Mouse (Mus musculus): ENCODE results near the gene Ifi27. TPM values are rescaled to one million over a fixed set of nuclear protein-coding genes. Genes with fewer than 3 reads are reported as not detected.
"Not testable (repeated sequence)": the region's sequence is repeated elsewhere in the genome, so short reads cannot be mapped to it uniquely, and the experiment has no call there.

Ifi27 gene
- polyA plus RNA-seq, 1 experiment from 2014 or later: 3.4 TPM

DNA sequence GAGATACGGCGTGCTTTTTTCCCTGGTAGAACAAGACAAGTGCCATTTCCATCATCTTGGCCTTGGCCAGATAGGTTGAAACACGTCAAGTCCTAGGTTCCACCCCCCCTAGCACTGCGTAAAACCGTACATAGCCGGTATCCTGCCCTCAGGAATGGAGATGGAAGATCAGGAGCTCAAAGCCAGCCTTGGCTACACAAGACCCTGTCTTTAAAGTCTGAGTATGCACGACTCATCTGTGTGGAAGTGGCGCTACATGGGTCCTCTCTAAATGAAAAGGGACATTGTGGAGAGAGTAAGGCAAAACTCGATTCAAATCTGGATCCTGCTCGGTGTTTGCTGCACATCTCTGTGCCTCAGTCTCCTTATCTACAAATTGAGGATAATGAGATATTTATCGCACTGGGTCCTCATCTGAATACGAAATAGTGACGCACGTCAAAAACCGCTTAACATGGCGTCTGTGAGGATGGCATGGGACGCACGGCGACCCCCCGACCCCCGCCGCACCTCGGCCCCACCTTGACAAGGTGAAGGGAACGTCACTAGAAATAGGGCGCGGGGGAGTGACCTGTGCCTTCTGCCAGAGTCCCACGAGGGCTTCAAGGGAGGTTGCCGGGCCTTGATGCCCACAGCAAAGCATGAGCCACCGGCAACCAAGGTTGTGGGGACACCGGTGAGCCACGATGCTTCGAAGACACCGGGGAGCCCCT, 8.8 kb upstream of the Ifi27 start:
- 11% methylated on average over 33 of the region's 33 CpGs for WGBS
- Histone ChIP-seq H3K27me3 (no peaks in the 10 kb centered on the region), H3K9me3 (replicated peaks) (no peaks in the 10 kb centered on the region; the same call in 1 of the 2 replicates), H3K4me1 (peaks cover 40% of the 10 kb centered on the region), H3K9ac (peak overlapping the region; percentile 85), H3K27ac (no peak overlapping the region; the same call in 1 of the 2 replicates), H3K4me2 (peak overlapping the region; percentile 96), H3K36me3 (ENCODE audit: poor library complexity, severe bottlenecking) (peaks cover 16% of the 10 kb centered on the region), H3K4me3 (peak overlapping the region; percentile 92)
- peak; percentile 0; the same call in 1 of the 2 replicates for ATAC-seq

- peak; percentile 100 for ATAC-seq
- Histone ChIP-seq H3K4me2 (peak within 1 kb of the TSS; percentile 96), H3K4me1 (peaks cover 38% of the 10 kb centered on the region), H3K9me3 (replicated peaks) (no peaks in the 10 kb centered on the region; the same call in 1 of the 2 replicates), H3K27ac (no peak within 1 kb of the TSS; the same call in 1 of the 2 replicates), H3K9ac (peak within 1 kb of the TSS; percentile 85), H3K4me3 (peak within 1 kb of the TSS; percentile 92), H3K36me3 (ENCODE audit: poor library complexity, severe bottlenecking) (peaks cover 16% of the 10 kb centered on the region), H3K27me3 (no peaks in the 10 kb centered on the region)
- WGBS: 2% methylated on average over 33 of the region's 33 CpGs
Measured at GRCm38 (mm10) chr12:103425729-103426470, 8.1 kb upstream of the Ifi27 start, which contains the start of gene Ddx24. Gene Ddx24, minus strand, starts transcription at chr12:103425830.

DNA sequence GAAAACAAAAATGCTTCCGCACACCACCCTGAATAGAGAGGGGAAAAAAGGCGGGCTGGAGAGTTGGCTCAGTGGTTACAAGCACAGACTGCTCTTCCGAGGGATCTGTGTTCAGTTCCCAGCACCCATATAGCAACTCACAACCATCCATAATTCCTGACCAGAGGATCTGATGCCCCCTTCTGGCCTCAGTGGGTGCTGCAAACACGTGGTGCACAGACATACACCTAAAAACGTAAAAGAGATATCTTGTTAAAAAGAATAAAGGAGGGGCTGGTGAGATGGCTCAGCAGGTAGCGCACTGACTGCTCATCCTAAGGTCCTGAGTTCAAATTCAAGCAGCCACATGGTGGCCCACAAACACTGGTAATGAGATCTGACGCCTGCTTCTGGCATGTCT, 7.3 kb upstream of the Ifi27 start:
- no peak for ATAC-seq
- H3K36me3 ChIP-seq (ENCODE audit: poor library complexity, severe bottlenecking): peaks cover 15% of the 10 kb centered on the region

GRCm38 (mm10) chr12:103433430-103433829, 581 bp upstream of the Ifi27 start:
- Histone ChIP-seq H3K27me3 (no peaks in the 10 kb centered on the region), H3K27ac (no peak overlapping the region), H3K9me3 (replicated peaks) (no peaks in the 10 kb centered on the region), H3K4me2 (no peak overlapping the region), H3K4me3 (no peak overlapping the region), H3K4me1 (no peaks in the 10 kb centered on the region), H3K9ac (no peak overlapping the region), H3K36me3 (ENCODE audit: poor library complexity, severe bottlenecking) (no peaks in the 10 kb centered on the region)
- no peak for ATAC-seq
- WGBS: 87% methylated on average over 2 of the region's 2 CpGs

More for the DNA sequence above, 7.3 kb upstream of the Ifi27 start:
- Histone ChIP-seq H3K27ac (no peak overlapping the region), H3K27me3 (no peaks in the 10 kb centered on the region), H3K4me1 (peaks cover 30% of the 10 kb centered on the region), H3K4me3 (no peak overlapping the region), H3K9me3 (replicated peaks) (no peaks in the 10 kb centered on the region; the same call in 1 of the 2 replicates), H3K9ac (no peak overlapping the region), H3K4me2 (no peak overlapping the region)
- 87% methylated on average over 7 of the region's 7 CpGs for WGBS

DNA sequence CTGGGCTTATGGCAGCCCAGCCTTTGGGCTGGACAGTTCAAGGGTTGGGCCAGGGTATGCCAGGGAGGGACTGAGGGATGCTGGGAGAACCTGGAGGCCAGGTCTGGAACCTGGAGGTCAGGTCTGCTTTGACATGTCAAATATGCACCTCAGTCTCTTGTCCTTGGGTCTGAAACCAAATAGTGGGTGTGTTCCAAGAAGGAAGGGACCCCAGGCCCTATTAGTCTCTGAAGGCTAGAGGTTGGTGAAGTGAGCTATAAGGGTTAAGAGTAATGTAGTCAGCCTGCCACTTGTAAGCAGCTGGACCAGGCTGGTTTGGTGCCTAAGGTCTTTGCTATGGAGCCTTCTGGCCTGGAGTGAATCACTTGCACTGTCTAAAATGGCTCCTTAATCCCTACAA, 850 bp downstream of the Ifi27 start:
- no peak overlapping the region for H3K4me2 ChIP-seq
- no peaks in the 10 kb centered on the region for H3K36me3 ChIP-seq (ENCODE audit: poor library complexity, severe bottlenecking)
- H3K4me1 ChIP-seq: no peaks in the 10 kb centered on the region
- no peaks in the 10 kb centered on the region for H3K9me3 ChIP-seq (replicated peaks)
- no peak overlapping the region for H3K27ac ChIP-seq
- no peak overlapping the region for H3K9ac ChIP-seq
- H3K4me3 ChIP-seq: no peak overlapping the region
- H3K27me3 ChIP-seq: no peaks in the 10 kb centered on the region
- no peak for ATAC-seq

GRCm38 (mm10) chr12:103437601-103438000, 3.6 kb downstream of the Ifi27 start:
- H3K9ac ChIP-seq: no peak overlapping the region
- 94% methylated on average over 1 of the region's 1 CpGs for WGBS
- no peak for ATAC-seq
- no peak overlapping the region for H3K4me3 ChIP-seq
- no peaks in the 10 kb centered on the region for H3K4me1 ChIP-seq
- no peak overlapping the region for H3K27ac ChIP-seq
- H3K9me3 ChIP-seq (replicated peaks): no peaks in the 10 kb centered on the region
- H3K36me3 ChIP-seq (ENCODE audit: poor library complexity, severe bottlenecking): no peaks in the 10 kb centered on the region
- H3K4me2 ChIP-seq: no peak overlapping the region
- H3K27me3 ChIP-seq: no peaks in the 10 kb centered on the region

DNA sequence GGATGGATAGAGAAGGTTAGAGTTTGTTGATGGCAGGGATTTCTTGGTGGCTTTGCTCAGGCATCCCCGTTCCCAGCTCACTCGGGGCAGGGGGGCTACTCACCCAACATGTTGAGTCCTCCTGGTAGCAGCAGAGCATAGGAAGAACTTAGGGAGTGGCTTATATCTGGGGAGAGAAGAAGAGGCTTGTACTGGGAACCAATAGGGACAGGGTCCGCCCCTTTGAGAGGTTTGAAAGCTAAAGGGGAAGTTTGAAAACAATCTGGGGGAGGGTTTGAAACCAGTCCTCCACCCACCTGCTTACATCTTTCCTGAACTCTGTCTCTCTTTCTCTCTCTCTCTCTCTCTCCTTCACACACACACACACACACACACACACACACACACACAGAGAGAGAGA, 9.5 kb downstream of the Ifi27 start, which contains the start of gene Ifi27l2a:
Gene Ifi27l2a, minus strand, starts transcription at position 157 of the 400 bp plus-strand sequence.
- Histone ChIP-seq H3K27ac (no peak within 1 kb of the TSS), H3K4me3 (no peak within 1 kb of the TSS), H3K4me1 (no peaks in the 10 kb centered on the region), H3K27me3 (no peaks in the 10 kb centered on the region), H3K9ac (no peak within 1 kb of the TSS), H3K4me2 (no peak within 1 kb of the TSS), H3K9me3 (replicated peaks) (no peaks in the 10 kb centered on the region), H3K36me3 (ENCODE audit: poor library complexity, severe bottlenecking) (no peaks in the 10 kb centered on the region)
- ATAC-seq: no peak
- WGBS: 62% methylated on average over 3 of the region's 3 CpGs

- H3K4me3 ChIP-seq; H3K9ac ChIP-seq; H3K27ac ChIP-seq; H3K4me2 ChIP-seq; H3K36me3 ChIP-seq (ENCODE audit: poor library complexity, severe bottlenecking); H3K9me3 ChIP-seq (replicated peaks); H3K27me3 ChIP-seq; H3K4me1 ChIP-seq; ATAC-seq: not testable (repeated sequence)
- 50% methylated on average over 6 of the region's 7 CpGs for WGBS
Measured at GRCm38 (mm10) chr12:103444261-103444660, 10.2 kb downstream of the Ifi27 start.

- Histone ChIP-seq H3K36me3 (ENCODE audit: poor library complexity, severe bottlenecking) (no peaks in the 10 kb centered on the region), H3K9ac (no peak overlapping the region), H3K4me3 (no peak overlapping the region), H3K27me3 (no peaks in the 10 kb centered on the region), H3K9me3 (replicated peaks) (no peaks in the 10 kb centered on the region), H3K4me2 (no peak overlapping the region), H3K27ac (no peak overlapping the region), H3K4me1 (no peaks in the 10 kb centered on the region)
- 67% methylated on average over 3 of the region's 3 CpGs for WGBS
- ATAC-seq: no peak
Measured at GRCm38 (mm10) chr12:103445060-103445459, 11.0 kb downstream of the Ifi27 start.

DNA sequence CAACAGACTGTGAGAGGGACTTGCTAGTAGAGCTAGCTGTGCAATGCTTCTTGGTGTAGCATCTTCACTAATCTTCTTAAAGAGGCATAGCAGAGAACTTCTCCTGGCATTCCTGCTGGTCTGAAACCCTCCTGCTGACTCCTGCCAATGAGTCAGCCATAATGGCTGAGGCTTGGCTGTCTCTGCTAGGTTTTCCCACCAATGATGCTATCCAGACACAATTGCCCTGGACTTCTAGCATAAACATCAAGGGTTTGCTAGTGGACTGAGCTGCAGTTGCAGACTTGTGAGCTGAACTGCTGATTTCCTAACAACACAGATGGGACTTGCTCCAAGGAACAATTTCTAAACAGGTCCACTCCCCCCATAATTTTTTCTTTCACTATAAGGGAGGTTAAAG, 19.4 kb downstream of the Ifi27 start:
- ATAC-seq: no peak
- Histone ChIP-seq H3K27me3 (no peaks in the 10 kb centered on the region), H3K4me3 (no peak overlapping the region), H3K27ac (no peak overlapping the region), H3K4me2 (no peak overlapping the region), H3K9ac (no peak overlapping the region), H3K9me3 (replicated peaks) (no peaks in the 10 kb centered on the region), H3K4me1 (no peaks in the 10 kb centered on the region), H3K36me3 (ENCODE audit: poor library complexity, severe bottlenecking) (no peaks in the 10 kb centered on the region)

DNA sequence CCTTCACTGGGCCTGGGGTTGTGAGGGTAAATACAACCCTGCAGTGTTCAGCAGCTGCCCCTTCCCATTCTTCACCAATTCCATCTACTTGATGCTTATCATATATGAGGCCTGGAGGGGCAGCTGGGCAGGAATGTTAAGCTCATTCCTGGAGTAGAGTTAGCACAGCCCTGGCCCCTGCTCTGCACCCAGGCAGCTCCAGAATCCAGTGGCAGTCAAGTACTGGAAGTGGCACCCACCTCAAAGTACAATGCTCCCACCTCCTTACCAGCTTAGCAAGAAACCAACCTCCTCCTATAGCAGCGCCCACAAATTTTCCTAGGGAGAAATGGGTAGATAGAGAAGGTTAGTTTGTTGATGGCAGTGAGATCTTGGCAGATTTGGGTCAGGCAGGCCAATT, 22.7 kb downstream of the Ifi27 start:
- ATAC-seq; H3K9me3 ChIP-seq (replicated peaks); H3K27ac ChIP-seq; H3K27me3 ChIP-seq; H3K36me3 ChIP-seq (ENCODE audit: poor library complexity, severe bottlenecking); H3K4me3 ChIP-seq; H3K4me2 ChIP-seq; H3K4me1 ChIP-seq; H3K9ac ChIP-seq: not testable (repeated sequence)
- WGBS: no CpG with 5 or more reads among the region's 1 CpGs

DNA sequence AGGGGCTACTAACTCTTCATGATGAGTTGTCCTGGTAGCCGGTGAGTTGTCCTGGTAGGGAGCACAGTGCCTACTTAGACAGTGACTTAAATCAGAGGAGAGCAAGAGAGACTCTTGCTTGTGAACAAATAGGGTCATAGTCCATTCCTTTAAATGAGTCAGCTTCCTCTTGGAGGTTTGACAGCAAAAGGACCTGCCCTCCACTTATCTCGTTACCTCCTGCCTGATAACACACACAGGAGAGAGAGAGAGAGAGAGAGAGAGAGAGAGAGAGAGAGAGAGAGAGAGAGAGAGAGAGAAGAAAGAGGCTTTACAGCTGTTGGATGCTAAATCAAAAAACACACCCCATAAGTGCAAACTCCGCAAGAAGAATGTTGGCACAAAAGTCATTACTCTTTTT, 23.1 kb downstream of the Ifi27 start, which contains the start of gene Ifi27l2b:
Gene Ifi27l2b, minus strand, starts transcription at position 84 of the 400 bp plus-strand sequence.
- ATAC-seq: no peak
- Histone ChIP-seq H3K27ac (no peak within 1 kb of the TSS), H3K4me3 (no peak within 1 kb of the TSS), H3K36me3 (ENCODE audit: poor library complexity, severe bottlenecking) (no peaks in the 10 kb centered on the region), H3K9ac (no peak within 1 kb of the TSS), H3K9me3 (replicated peaks) (no peaks in the 10 kb centered on the region), H3K4me1 (no peaks in the 10 kb centered on the region), H3K27me3 (no peaks in the 10 kb centered on the region), H3K4me2 (no peak within 1 kb of the TSS)
- 66% methylated on average over 3 of the region's 3 CpGs for WGBS

All from forebrain, embryonic 13.5 days (tissue).